Mouse (Mus musculus): ENCODE measurements at regions not wholly inside any gene's neighbourhood (a gene's known extent, or its start where the extent isn't known, plus 50 kb on each side); places are given as distances from the start of the nearest gene placed in this dataset.

DNA sequence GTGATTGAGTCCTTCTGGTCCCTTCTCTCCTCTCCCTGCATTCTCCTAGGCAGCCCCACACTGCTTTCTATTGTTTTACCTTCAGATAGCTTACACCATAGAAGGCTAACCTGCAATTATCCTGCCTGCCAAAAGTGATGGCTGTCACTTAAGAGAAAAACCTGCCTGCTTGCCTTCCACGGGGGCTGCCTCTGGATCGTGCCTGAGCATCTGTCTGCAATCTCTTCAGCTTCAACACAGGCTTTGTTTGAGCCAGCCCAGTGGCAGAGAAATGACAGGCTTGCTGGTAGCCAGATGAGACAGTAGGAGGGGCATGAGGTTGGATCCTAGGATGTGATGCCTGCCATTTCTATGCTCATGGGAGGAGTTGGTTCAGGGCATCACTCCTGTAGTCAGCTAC is 345.2 kb upstream of the Tshz3 start:
- Histone ChIP-seq H3K27ac (replicated peaks; ENCODE audit: low read depth, low read length) (no peak overlapping the region), H3K4me3 (ENCODE audit: insufficient read depth, low read depth, low read length) (no peak overlapping the region), H3K4me1 (ENCODE audit: control insufficient read depth, insufficient read depth, insufficient read length, low read length) (no peaks in the 10 kb centered on the region)

DNA sequence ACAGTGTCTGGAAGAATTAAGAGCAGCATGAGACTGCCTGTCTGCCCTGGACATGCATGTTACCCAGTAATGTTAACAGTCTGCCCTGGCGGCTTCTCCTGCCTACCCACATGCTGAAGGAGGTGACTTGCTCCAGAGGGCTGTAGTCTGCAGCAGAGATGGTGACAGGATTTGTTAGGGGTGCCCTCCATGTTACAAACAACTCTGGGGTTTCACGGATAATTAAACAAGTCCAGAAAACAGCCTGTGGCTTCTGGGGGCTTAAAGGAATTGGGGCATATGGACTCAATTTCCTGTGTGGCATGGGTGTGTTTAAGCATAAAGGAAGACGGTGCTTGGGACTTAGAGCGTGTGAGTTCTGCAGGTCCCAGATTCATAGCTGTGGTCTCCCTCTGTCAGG is 347.3 kb upstream of the Tshz3 start:
- no peaks in the 10 kb centered on the region for H3K4me1 ChIP-seq (ENCODE audit: control insufficient read depth, insufficient read depth, insufficient read length, low read length)

GRCm38 (mm10) chr7:36348195-36348594 is 349.7 kb upstream of the Tshz3 start:
- Histone ChIP-seq H3K4me1 (ENCODE audit: control insufficient read depth, insufficient read depth, insufficient read length, low read length) (no peaks in the 10 kb centered on the region), H3K27ac (replicated peaks; ENCODE audit: low read depth, low read length) (no peak overlapping the region), H3K4me3 (ENCODE audit: insufficient read depth, low read depth, low read length) (no peak overlapping the region)

More for the DNA sequence above, 347.3 kb upstream of the Tshz3 start:
- Histone ChIP-seq H3K27ac (replicated peaks; ENCODE audit: low read depth, low read length) (no peak overlapping the region), H3K4me3 (ENCODE audit: insufficient read depth, low read depth, low read length) (no peak overlapping the region)

DNA sequence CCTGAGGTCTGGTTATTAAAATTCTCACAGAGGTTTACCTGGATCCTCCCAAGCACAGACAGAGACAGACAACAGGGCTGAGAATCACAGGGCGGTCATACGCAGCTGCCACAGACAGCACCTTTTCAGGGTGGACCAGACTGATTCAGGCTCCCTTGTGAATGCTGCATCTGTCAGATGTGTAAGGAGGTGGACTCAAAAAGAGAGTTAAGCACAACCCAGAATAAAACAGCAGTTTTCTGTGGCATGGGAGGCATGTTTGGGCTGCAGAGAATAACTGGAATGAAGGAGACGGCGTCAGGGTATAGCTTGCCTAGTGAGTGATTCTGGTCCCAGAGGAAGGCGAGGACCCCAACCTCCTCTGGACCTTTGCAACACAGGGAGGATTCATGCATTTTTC is 363.1 kb upstream of the Tshz3 start:
- Histone ChIP-seq H3K4me1 (ENCODE audit: control insufficient read depth, insufficient read depth, insufficient read length, low read length) (no peaks in the 10 kb centered on the region; the same call in 1 of the 2 replicates), H3K27ac (replicated peaks; ENCODE audit: low read depth, low read length) (no peak overlapping the region), H3K4me3 (ENCODE audit: insufficient read depth, low read depth, low read length) (no peak overlapping the region)

DNA sequence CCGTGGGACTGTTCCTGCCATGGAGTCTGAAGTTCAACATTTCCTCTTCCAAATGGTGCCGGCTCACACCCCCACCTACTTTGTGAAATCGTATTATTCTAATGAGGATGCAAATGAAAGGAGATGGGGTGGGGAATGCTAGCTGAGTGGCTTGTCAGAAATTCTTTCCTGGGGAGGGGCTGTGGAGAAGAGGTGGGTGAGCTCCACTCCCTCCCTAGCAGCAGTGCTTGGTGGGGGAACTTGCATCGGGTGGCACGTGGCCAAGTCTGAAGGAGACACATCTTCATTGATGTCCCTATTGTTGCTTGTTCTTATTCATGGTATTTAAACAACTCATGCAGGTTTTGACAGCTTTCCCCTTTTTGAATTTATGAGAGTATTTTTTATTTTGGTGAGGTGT is 363.8 kb upstream of the Tshz3 start:
- Histone ChIP-seq H3K4me1 (ENCODE audit: control insufficient read depth, insufficient read depth, insufficient read length, low read length) (no peaks in the 10 kb centered on the region; the same call in 1 of the 2 replicates), H3K4me3 (ENCODE audit: insufficient read depth, low read depth, low read length) (no peak overlapping the region), H3K27ac (replicated peaks; ENCODE audit: low read depth, low read length) (no peak overlapping the region)

- H3K27ac ChIP-seq (replicated peaks; ENCODE audit: low read depth, low read length), result no peak overlapping the region
- no peak overlapping the region for H3K4me3 ChIP-seq (ENCODE audit: insufficient read depth, low read depth, low read length)
- no peaks in the 10 kb centered on the region; the same call in 1 of the 2 replicates for H3K4me1 ChIP-seq (ENCODE audit: control insufficient read depth, insufficient read depth, insufficient read length, low read length)
Measured at GRCm38 (mm10) chr7:36332633-36333032, 365.3 kb upstream of the Tshz3 start.

GRCm38 (mm10) chr7:36328141-36328540 is 369.8 kb upstream of the Tshz3 start:
- Histone ChIP-seq H3K4me1 (ENCODE audit: control insufficient read depth, insufficient read depth, insufficient read length, low read length) (no peaks in the 10 kb centered on the region), H3K4me3 (ENCODE audit: insufficient read depth, low read depth, low read length) (no peak overlapping the region), H3K27ac (replicated peaks; ENCODE audit: low read depth, low read length) (no peak overlapping the region)

DNA sequence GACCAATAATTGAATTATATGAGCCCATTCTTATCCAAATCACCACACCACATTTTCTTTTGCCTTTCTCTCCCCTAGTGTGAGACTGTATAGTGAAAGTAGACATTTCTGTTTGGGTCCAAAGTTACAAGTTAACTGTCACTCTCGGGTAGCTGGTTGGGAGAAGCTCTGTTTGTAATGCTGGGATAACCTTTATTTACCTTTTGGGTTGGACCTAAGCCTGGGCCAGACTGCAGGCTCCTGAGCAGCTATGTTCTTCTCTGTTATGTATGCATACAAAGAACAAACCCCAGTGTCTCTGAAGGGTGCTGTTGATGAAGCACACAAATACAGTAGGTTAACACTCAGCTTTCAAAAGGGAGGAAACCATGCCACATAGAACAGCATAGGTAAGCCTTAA is 373.9 kb upstream of the Tshz3 start:
- H3K4me3 ChIP-seq (ENCODE audit: insufficient read depth, low read depth, low read length), result no peak overlapping the region
- no peak overlapping the region for H3K27ac ChIP-seq (replicated peaks; ENCODE audit: low read depth, low read length)
- H3K4me1 ChIP-seq (ENCODE audit: control insufficient read depth, insufficient read depth, insufficient read length, low read length), result no peaks in the 10 kb centered on the region

DNA sequence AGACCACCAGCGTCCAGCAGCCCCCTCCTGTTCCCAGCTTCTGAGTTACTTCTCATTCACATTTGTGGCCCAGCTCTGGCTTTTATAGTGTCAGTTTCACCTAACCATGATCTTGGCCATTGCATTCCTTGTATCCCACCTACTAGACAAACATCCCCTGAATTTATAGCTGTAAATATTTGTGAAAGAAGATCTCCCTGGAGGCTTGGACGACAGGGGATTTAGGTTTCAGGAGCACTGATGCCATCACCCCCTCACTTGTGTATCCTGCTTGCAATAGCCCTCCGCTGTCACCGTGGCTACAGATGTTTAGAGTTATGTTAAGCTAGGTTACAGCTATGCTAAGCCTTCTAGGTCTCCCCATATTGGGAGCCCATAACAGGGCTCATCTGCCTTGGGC is 375.7 kb upstream of the Tshz3 start:
- Histone ChIP-seq H3K4me3 (ENCODE audit: insufficient read depth, low read depth, low read length) (no peak overlapping the region), H3K4me1 (ENCODE audit: control insufficient read depth, insufficient read depth, insufficient read length, low read length) (no peaks in the 10 kb centered on the region), H3K27ac (replicated peaks; ENCODE audit: low read depth, low read length) (no peak overlapping the region)

DNA sequence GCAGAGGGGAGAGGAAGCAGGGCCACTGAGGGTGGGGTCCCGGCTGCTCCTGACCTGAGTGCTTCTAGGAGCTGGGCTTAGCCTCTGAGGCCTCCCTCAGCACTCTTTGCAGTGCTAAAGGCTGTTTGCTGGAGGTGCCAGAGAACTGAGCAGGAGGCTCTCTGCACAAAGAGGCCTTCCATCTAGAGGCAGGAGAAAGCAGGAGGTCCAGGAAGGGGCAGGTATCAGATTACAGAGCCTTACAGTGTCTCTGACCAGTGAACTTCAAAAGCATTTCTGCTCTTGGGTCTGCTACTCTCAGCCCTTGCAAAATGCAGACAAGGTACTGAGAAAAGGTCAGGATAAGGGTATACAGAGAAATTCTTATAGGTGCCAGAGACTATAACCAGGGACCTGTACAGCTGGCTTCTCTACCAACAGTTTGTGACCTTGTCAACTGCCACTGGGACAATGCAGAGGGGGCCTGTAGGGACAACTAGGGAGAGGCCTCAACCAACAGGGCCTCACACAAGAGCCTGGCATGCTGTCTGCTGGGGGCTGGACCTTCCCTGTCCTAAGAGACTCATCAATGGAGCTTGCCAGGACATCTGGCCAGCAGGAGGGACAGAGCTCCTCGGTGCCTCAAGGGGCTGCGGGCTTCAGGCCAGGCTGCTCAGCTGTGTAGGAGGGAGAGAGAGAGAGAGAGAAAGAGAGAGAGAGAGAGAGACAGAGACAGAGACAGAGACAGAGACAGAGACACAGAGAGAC is 380.3 kb upstream of the Tshz3 start:
- Histone ChIP-seq H3K27ac (replicated peaks; ENCODE audit: low read depth, low read length) (no peak overlapping the region), H3K4me3 (ENCODE audit: insufficient read depth, low read depth, low read length) (no peak overlapping the region), H3K4me1 (ENCODE audit: control insufficient read depth, insufficient read depth, insufficient read length, low read length) (no peaks in the 10 kb centered on the region)

DNA sequence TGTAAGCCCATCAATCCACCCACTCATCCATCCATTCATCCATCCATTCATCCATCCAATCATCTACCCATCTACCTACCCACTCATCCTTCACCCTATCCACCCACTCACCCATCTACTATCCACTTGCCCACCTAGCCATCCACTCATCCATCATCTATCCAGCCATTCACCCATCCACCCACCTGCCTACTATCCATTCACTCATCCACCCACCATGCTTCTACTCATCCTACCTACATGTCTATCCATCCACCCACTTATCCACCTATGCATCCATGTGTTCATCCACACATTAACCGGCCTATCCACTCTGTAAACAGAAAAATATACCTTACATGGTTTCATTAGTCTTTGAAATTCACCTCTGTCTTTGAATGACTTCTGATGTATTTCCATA is 384.2 kb upstream of the Tshz3 start:
- H3K4me3 ChIP-seq (ENCODE audit: insufficient read depth, low read depth, low read length), result no peak overlapping the region
- no peak overlapping the region for H3K27ac ChIP-seq (replicated peaks; ENCODE audit: low read depth, low read length)
- no peaks in the 10 kb centered on the region for H3K4me1 ChIP-seq (ENCODE audit: control insufficient read depth, insufficient read depth, insufficient read length, low read length)

DNA sequence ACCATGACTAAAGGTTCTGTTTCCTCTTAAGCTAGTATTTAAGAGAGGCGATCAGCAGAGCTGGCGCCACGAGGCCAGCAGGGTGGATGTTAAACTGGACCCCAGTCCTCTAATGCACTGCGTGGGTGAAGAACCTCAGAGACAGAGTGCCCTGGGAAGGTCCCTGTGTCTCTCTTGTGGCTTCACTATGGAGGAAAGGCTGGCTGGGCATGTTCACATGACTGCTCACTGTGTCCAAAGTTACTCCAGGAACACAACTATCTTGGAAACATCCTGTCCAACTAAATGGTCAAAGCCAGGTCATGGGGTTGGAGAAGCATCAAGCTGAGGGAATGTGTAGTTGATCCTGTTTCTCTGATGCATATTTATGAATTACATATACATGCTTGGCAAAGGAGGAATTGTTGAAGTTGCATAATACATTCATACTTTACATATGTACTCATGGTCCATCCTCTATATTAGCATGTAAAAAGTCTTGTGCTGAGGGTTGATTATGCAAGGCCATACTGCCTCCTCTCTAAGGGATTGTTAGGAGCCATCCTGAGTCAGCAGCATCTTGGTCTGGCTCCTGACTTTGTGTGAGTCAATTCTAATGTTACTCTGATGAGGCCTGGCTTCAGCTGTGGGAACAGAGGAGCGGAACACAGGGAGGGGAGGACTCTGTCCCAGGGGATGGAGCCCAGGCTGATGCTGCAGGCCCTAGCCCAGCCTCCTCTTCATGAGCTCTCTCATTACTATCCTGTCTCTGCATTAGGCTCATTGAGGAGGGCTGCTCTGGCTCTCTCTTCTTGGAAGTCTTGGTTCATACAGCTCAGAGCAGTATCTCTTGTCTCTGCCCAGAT is 387.9 kb upstream of the Tshz3 start:
- H3K4me1 ChIP-seq (ENCODE audit: control insufficient read depth, insufficient read depth, insufficient read length, low read length), result no peaks in the 10 kb centered on the region
- no peak overlapping the region for H3K27ac ChIP-seq (replicated peaks; ENCODE audit: low read depth, low read length)
- H3K4me3 ChIP-seq (ENCODE audit: insufficient read depth, low read depth, low read length), result no peak overlapping the region

DNA sequence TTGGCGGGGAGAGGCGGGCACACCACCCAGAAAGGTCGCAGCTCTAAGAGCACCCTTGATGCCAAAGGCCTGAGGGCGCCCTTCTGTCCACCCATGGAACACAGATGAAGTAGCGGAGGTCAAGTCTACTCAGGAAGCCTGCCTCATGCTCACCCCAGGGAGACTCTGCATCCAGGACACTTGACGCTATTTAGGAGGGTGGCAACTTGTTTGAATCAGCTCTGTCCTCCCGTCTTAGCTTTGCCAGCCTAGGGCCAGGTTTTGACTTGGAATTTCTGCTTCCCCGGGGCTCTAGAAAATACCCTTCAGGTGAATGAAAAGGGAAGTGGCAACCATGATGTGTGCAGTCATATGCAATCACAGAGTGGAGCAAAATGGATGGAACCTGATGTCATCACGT is 389.2 kb upstream of the Tshz3 start:
- Histone ChIP-seq H3K4me1 (ENCODE audit: control insufficient read depth, insufficient read depth, insufficient read length, low read length) (no peaks in the 10 kb centered on the region), H3K4me3 (ENCODE audit: insufficient read depth, low read depth, low read length) (no peak overlapping the region), H3K27ac (replicated peaks; ENCODE audit: low read depth, low read length) (no peak overlapping the region)

- no peaks in the 10 kb centered on the region for H3K4me1 ChIP-seq (ENCODE audit: control insufficient read depth, insufficient read depth, insufficient read length, low read length)
- H3K4me3 ChIP-seq (ENCODE audit: insufficient read depth, low read depth, low read length), result no peak overlapping the region
- H3K27ac ChIP-seq (replicated peaks; ENCODE audit: low read depth, low read length), result no peak overlapping the region
Measured at GRCm38 (mm10) chr7:36308106-36308620, 389.8 kb upstream of the Tshz3 start.

DNA sequence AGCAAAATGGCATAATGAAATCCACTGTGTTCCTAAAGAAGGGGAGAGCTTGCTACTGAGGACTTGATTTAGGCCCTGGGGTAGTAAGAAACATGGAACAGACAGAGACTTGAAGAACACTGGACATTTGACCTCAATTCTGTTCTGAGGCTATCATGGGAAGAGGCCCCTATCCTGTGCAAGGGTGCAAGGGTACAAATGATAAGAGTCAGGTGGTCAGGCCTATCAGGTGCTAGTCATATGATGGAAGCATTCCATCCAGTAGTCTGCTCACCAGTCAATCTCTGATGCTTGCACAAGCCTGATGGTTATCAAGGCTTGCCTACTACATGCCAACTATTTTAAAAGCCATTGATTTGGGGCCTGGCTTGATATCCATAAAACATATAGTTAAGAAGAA is 420.6 kb upstream of the Tshz3 start:
- H3K4me1 ChIP-seq (ENCODE audit: control insufficient read depth, insufficient read depth, insufficient read length, low read length), result no peaks in the 10 kb centered on the region
- H3K27ac ChIP-seq (replicated peaks; ENCODE audit: low read depth, low read length), result no peak overlapping the region
- no peak overlapping the region for H3K4me3 ChIP-seq (ENCODE audit: insufficient read depth, low read depth, low read length)

DNA sequence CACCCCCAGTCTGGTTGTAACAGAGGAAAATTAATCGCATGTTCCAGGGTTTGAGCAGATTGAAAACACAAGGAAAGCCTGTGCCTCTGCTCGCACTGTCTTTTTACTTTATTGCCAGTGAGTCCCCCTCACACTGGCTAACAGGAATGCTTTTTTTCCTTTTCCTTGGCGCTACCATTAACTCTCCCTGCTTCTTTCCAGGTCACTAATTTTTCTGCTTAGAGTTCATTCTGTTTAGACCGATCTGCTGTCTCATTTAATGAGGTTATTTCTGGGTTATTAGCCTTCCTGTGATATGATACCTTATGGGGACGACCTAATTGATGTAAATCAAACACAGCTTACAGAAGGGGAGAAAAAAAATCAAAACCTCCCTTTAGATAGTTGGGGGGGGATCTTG is 429.0 kb upstream of the Tshz3 start:
- H3K27ac ChIP-seq (replicated peaks; ENCODE audit: low read depth, low read length), result no peak overlapping the region
- no peak overlapping the region for H3K4me3 ChIP-seq (ENCODE audit: insufficient read depth, low read depth, low read length)
- no peaks in the 10 kb centered on the region for H3K4me1 ChIP-seq (ENCODE audit: control insufficient read depth, insufficient read depth, insufficient read length, low read length)

All from brown adipose tissue, adult 24 weeks (tissue).